ENCODE assay signal across 17 mouse cellular contexts in the genomic region with DNA sequence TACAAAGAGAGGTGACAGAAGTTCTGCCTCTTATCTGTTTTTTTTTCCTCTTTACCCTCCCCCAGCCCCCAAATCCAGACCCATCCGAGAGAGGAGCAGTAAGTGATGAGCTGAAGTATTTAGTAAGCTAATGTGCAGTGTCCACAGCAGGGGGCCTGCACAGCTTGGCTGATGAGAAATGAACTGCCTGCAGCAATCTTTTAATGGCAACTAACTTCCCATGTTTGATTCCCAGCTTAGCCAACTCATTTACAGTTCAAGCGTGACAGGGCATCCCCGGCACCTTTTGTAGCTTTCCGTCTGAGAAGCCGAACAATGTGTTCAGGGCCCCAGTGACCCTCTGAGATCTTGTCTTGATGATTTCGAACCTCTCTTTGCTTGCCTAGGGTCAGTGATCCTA.
DNase-seq lines count a peak whose midpoint lies in the region; ATAC-seq lines count a peak whose summit lies in the region.
"Had no signal": no experiment of that assay in that cellular context is flagged by ENCODE, and none has a peak within 500 bp of the region (broad histone marks: within the 10 kb centered on the region; RNA-seq: fewer than 3 reads in every experiment).

No protein-coding gene starts in this region.

- H3K4me1 ChIP-seq in forebrain, embryonic 14.5 days (ENCODE audit: control insufficient read depth, insufficient read depth, low read length), result peaks cover 6% of the 10 kb centered on the region
- peaks cover 28% of the 10 kb centered on the region for H3K4me1 ChIP-seq in forebrain, embryonic 15.5 days
- peaks cover 47% of the 10 kb centered on the region for H3K4me1 ChIP-seq in midbrain, embryonic 13.5 days (replicated peaks)

- no peak overlapping the region for H3K9ac ChIP-seq in forebrain, embryonic 14.5 days (ENCODE audit: low read length)
- H3K9ac ChIP-seq in forebrain, embryonic 15.5 days (replicated peaks), result no peak overlapping the region
- H3K9ac ChIP-seq in midbrain, embryonic 13.5 days (replicated peaks), result no peak overlapping the region
- H3K9ac ChIP-seq: embryonic facial prominence, embryonic 12.5 days; limb, embryonic 15.5 days had no signal

- no peaks in the 10 kb centered on the region for H3K36me3 ChIP-seq in forebrain, embryonic 14.5 days (ENCODE audit: control insufficient read depth, insufficient read depth, low read length)
- no peaks in the 10 kb centered on the region for H3K36me3 ChIP-seq in forebrain, embryonic 15.5 days
- H3K36me3 ChIP-seq in midbrain, embryonic 13.5 days, result no peaks in the 10 kb centered on the region
- H3K36me3 ChIP-seq: embryonic facial prominence, embryonic 12.5 days; limb, embryonic 15.5 days had no signal

- H3K9me3 ChIP-seq in forebrain, embryonic 14.5 days (replicated peaks; ENCODE audit: control insufficient read depth, low read length), result no peaks in the 10 kb centered on the region
- no peaks in the 10 kb centered on the region for H3K9me3 ChIP-seq in forebrain, embryonic 15.5 days
- no peaks in the 10 kb centered on the region for H3K9me3 ChIP-seq in midbrain, embryonic 13.5 days
- H3K9me3 ChIP-seq: embryonic facial prominence, embryonic 12.5 days; limb, embryonic 15.5 days had no signal

- H3K27ac ChIP-seq in forebrain, embryonic 14.5 days (ENCODE audit: low read depth, low read length), result no peak overlapping the region
- H3K27ac ChIP-seq in forebrain, embryonic 15.5 days (replicated peaks), result no peak overlapping the region
- 0 out of 2 replicates have a peak overlapping the region, but pooled peaks have one; percentile 30 for H3K27ac ChIP-seq in midbrain, embryonic 13.5 days
- H3K27ac ChIP-seq: embryonic facial prominence, embryonic 12.5 days; kidney, postnatal 0 days; layer of hippocampus, adult 2 months; limb, embryonic 15.5 days had no signal

- intact Hi-C loops in heart, postnatal 36 days (cut with DNase I), result no loop called here

- 7% methylated on average over 6 of the region's 6 CpGs for WGBS in forebrain, embryonic 14.5 days
- WGBS in forebrain, embryonic 15.5 days, result 6% methylated on average over 6 of the region's 6 CpGs
- 5% methylated on average over 6 of the region's 6 CpGs for WGBS in midbrain, embryonic 13.5 days

- DNase-seq in forebrain, embryonic 14.5 days (ENCODE audit: low spot score), result peak; percentile 39
- peak; percentile 15 for DNase-seq in R1 (ENCODE audit: low read depth, low spot score)
- peak; percentile 55 for DNase-seq in embryo, embryonic 11 days
- DNase-seq in heart, postnatal 36 days, result no peak
- DNase-seq in ovary, adult 18-20 months (ENCODE audit: low spot score), result no peak
- DNase-seq: adrenal gland, adult 2 months; cerebellum, adult 2 months; gastrocnemius, postnatal 10 days; lung, adult 2 months; right cerebral cortex, postnatal 4 days had no signal

- no peaks in the 10 kb centered on the region for H3K27me3 ChIP-seq in forebrain, embryonic 14.5 days (replicated peaks; ENCODE audit: control insufficient read depth, insufficient read depth, low read length)
- no peaks in the 10 kb centered on the region for H3K27me3 ChIP-seq in forebrain, embryonic 15.5 days
- no peaks in the 10 kb centered on the region for H3K27me3 ChIP-seq in midbrain, embryonic 13.5 days
- H3K27me3 ChIP-seq: embryonic facial prominence, embryonic 12.5 days; limb, embryonic 15.5 days had no signal

- no peak for ATAC-seq in forebrain, embryonic 14.5 days
- no peak for ATAC-seq in forebrain, embryonic 15.5 days (replicated peaks)
- peak; percentile 49 for ATAC-seq in midbrain, embryonic 13.5 days
- ATAC-seq: intestine, postnatal 0 days had no signal

- H3K4me3 ChIP-seq in forebrain, embryonic 14.5 days (ENCODE audit: low read depth, low read length), result no peak overlapping the region
- H3K4me3 ChIP-seq in forebrain, embryonic 15.5 days, result no peak overlapping the region
- no peak overlapping the region for H3K4me3 ChIP-seq in midbrain, embryonic 13.5 days (replicated peaks)
- H3K4me3 ChIP-seq: embryonic facial prominence, embryonic 12.5 days; layer of hippocampus, adult 2 months; limb, embryonic 15.5 days had no signal

- no peak overlapping the region for H3K4me2 ChIP-seq in forebrain, embryonic 14.5 days (ENCODE audit: low read length)
- no peak overlapping the region for H3K4me2 ChIP-seq in forebrain, embryonic 15.5 days (replicated peaks)
- no peak overlapping the region for H3K4me2 ChIP-seq in midbrain, embryonic 13.5 days (replicated peaks)
- H3K4me2 ChIP-seq: embryonic facial prominence, embryonic 12.5 days; limb, embryonic 15.5 days had no signal

Comparison
In these comparisons a context has a peak if more than half of its experiments do, and no peak if none do; other contexts are left out.
1. DNase-seq: peak in forebrain, embryonic 14.5 days (single experiment), R1 (single experiment) and embryo, embryonic 11 days (single experiment); none in heart, postnatal 36 days (0 of 2) and ovary, adult 18-20 months (single experiment).